Mouse (Mus musculus) embryo, embryonic 9.5 days (tissue): ENCODE results near the gene Pkn1.

ENCODE experiments used
- DNase-seq: peaks from one replicate; pipeline ENCODE4 v3.0.0-alpha.2; 2017; ENCODE audit errors: extremely low spot score

Gene Pkn1

GRCm38 (mm10) chr8:83724697-83725482 is 25.9 kb upstream of the Pkn1 start:
- DNase-seq, result peak; percentile 72

GRCm38 (mm10) chr8:83723447-83724083 is 24.6 kb upstream of the Pkn1 start:
- no peak for DNase-seq

- no peak for DNase-seq
Observed at GRCm38 (mm10) chr8:83722631-83723030, 23.7 kb upstream of the Pkn1 start.

GRCm38 (mm10) chr8:83721405-83722025 is 22.5 kb upstream of the Pkn1 start:
- no peak for DNase-seq

GRCm38 (mm10) chr8:83719693-83720092 is 20.7 kb upstream of the Pkn1 start:
- no peak for DNase-seq

GRCm38 (mm10) chr8:83719048-83719447 is 20.1 kb upstream of the Pkn1 start:
- no peak for DNase-seq

- no peak for DNase-seq
Observed at GRCm38 (mm10) chr8:83716563-83716962, 17.6 kb upstream of the Pkn1 start.

GRCm38 (mm10) chr8:83715771-83716170 is 16.8 kb upstream of the Pkn1 start:
- DNase-seq, result no peak

GRCm38 (mm10) chr8:83715031-83715690 is 16.2 kb upstream of the Pkn1 start, which contains the start of gene Ddx39:
Gene Ddx39 (plus strand): TSS chr8:83715177.
- peak; percentile 95 for DNase-seq

- DNase-seq, result no peak
Observed at GRCm38 (mm10) chr8:83714676-83715030, 15.7 kb upstream of the Pkn1 start.

- no peak for DNase-seq
Observed at GRCm38 (mm10) chr8:83707554-83707953, 8.6 kb upstream of the Pkn1 start.

- no peak for DNase-seq
Observed at GRCm38 (mm10) chr8:83706411-83706810, 7.4 kb upstream of the Pkn1 start.

- DNase-seq, result no peak
Observed at GRCm38 (mm10) chr8:83703426-83703825, 4.4 kb upstream of the Pkn1 start.

GRCm38 (mm10) chr8:83700423-83701085 is 1.6 kb upstream of the Pkn1 start:
- no peak for DNase-seq

- DNase-seq, result no peak
Observed at GRCm38 (mm10) chr8:83699566-83699965, 587 bp upstream of the Pkn1 start.

GRCm38 (mm10) chr8:83698291-83698660 is 703 bp downstream of the Pkn1 start:
- DNase-seq, result peak; percentile 35

GRCm38 (mm10) chr8:83697374-83698220 is 1.4 kb downstream of the Pkn1 start:
- DNase-seq, result no peak

- no peak for DNase-seq
Observed at GRCm38 (mm10) chr8:83695351-83696106, 3.5 kb downstream of the Pkn1 start.

GRCm38 (mm10) chr8:83694369-83695160 is 4.4 kb downstream of the Pkn1 start:
- no peak for DNase-seq
